Mouse (Mus musculus) stomach, postnatal 0 days (tissue): ENCODE measurements around the gene Rnf43. TPM values are rescaled to one million over a fixed set of nuclear protein-coding genes. Genes with fewer than 3 reads are reported as not detected.

Source experiments
- ATAC-seq: fragments of 200-750 bp; cut with Nextera tagmentation; 2 replicates; pipeline ENCODE4 v1.8.0; 2017; ENCODE audit not compliant: low FRiP score, low TSS enrichment
- DNase-seq: peaks from one replicate; pipeline ENCODE4 v3.0.0-alpha.2; 2016; ENCODE audit warnings: low spot score
- H3K27ac ChIP-seq: fragments of 300-500 bp; sonication (generic); replicated peaks from 2 replicates; pipeline ENCODE4 v1.5.1; 2014; ENCODE audit warnings: mild to moderate bottlenecking, control low read depth
- H3K27me3 ChIP-seq: fragments of 300-500 bp; sonication (generic); 2 replicates; pipeline ENCODE4 v1.6.1; 2014; ENCODE audit warnings: low read length; ENCODE audit not compliant: control insufficient read depth, insufficient read depth
- H3K36me3 ChIP-seq: fragments of 300-500 bp; sonication (generic); 2 replicates; pipeline ENCODE4 v1.6.1; 2014; ENCODE audit warnings: low read length, mixed read lengths; ENCODE audit not compliant: control insufficient read depth, insufficient read depth
- H3K4me1 ChIP-seq: fragments of 300-500 bp; sonication (generic); replicated peaks from 2 replicates; pipeline ENCODE4 v1.6.1; 2014; ENCODE audit warnings: antibody characterized with exemption; ENCODE audit not compliant: control insufficient read depth, insufficient read depth
- H3K4me2 ChIP-seq: fragments of 300-500 bp; sonication (generic); replicated peaks from 2 replicates; pipeline ENCODE4 v1.6.1; 2014; ENCODE audit warnings: low read depth, mild to moderate bottlenecking, control low read depth, moderate library complexity
- H3K4me3 ChIP-seq: fragments of 300-500 bp; sonication (generic); 2 replicates; pipeline ENCODE4 v1.5.1; 2014; ENCODE audit warnings: low read depth, low read length, control low read depth
- H3K9ac ChIP-seq: fragments of 300-500 bp; sonication (generic); 2 replicates; pipeline ENCODE4 v1.6.1; 2014; ENCODE audit warnings: mild to moderate bottlenecking, low read length, control low read depth, mixed read lengths
- H3K9me3 ChIP-seq: fragments of 300-500 bp; sonication (generic); 2 replicates; pipeline ENCODE4 v1.6.1; 2016; ENCODE audit warnings: low read length; ENCODE audit not compliant: control insufficient read depth
- CTCF ChIP-seq: IDR thresholded peaks from 2 replicates; pipeline ENCODE4 v1.5.1; 2016; ENCODE audit warnings: antibody characterized with exemption, low read depth, mild to moderate bottlenecking, moderate library complexity
- EP300 ChIP-seq: optimal IDR thresholded peaks from 2 replicates; pipeline ENCODE3; 2016; ENCODE audit warnings: antibody characterized with exemption
- WGBS: fragments of 180-500 bp; shearing (Covaris S2); extraction: QIAGEN DNeasy Blood & Tissue Kit; methylation state at CpG from one replicate; pipeline ENCODE4 v1.1.7; 2014; 5-methylcytosine and 5-hydroxymethylcytosine counted together
- polyA plus RNA-seq: library from polyadenylated mRNA; unstranded; fragments of >200 nt; fragmentation: Nextera tagmentation; extraction: Ambion mirVana; gene quantifications from 2 replicates; pipeline ENCODE4 v1.2.1, GENCODE M21; 2015

Rnf43 gene
- polyA plus RNA-seq, 1 experiment from 2014 or later: 6.6 TPM

DNA sequence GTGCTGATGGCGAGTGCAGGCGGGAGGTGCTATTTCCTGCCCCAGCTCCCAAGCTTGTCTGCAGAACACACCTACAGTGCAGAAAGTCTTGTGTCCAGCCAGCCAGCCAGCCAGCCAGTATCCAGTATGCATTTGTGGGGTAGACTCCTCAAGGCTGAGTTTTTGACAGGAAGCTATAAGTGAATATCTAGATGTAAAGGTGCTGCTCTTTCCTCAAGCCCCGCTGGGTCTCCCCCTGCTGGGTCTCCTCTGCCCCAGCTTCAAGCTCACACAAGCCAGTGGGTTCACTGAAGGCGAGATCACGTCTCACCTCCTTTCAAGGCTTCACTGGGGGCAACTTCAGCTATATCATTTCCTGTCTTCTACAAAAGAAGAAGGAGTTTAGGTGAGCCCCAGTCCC, 71.8 kb downstream of the Rnf43 start:
- Histone ChIP-seq H3K4me1 (no peaks in the 10 kb centered on the region; the same call in 1 of the 2 replicates), H3K36me3 (0 out of 2 replicates have a peak, but pooled peaks cover 2% of the 10 kb centered on the region), H3K4me3 (no peak overlapping the region), H3K9me3 (no peaks in the 10 kb centered on the region), H3K9ac (no peak overlapping the region), H3K27ac (no peak overlapping the region), H3K27me3 (no peaks in the 10 kb centered on the region), H3K4me2 (no peak overlapping the region)
- no peak for TF ChIP-seq CTCF
- no peak for TF ChIP-seq EP300
- 65% methylated on average over 5 of the region's 5 CpGs for WGBS
- ATAC-seq (no peak), DNase-seq (no peak)

DNA sequence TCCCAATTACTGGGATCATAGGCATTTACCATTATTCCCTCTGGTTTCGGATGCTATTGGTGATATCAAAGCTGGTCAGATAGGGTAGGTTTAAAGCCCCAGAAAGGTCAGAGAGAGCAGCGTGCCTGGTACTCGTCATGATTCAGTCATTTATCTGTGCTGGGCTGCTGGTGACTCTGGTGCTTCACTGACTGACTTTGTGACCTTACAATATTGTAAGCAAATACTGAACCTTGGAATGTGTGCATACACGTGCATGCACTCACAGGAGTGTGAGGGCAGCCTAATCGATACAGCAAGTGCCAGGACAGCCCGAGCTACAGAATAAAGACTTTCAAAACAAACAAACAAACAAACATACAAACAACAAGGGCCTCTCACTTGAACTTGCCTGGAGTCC, 73.2 kb downstream of the Rnf43 start:
- Histone ChIP-seq H3K36me3 (0 out of 2 replicates have a peak, but pooled peaks cover 2% of the 10 kb centered on the region), H3K27ac (no peak overlapping the region), H3K9ac (no peak overlapping the region), H3K4me2 (no peak overlapping the region), H3K4me3 (no peak overlapping the region), H3K4me1 (no peaks in the 10 kb centered on the region; the same call in 1 of the 2 replicates), H3K27me3 (no peaks in the 10 kb centered on the region), H3K9me3 (no peaks in the 10 kb centered on the region)
- ATAC-seq: no peak
- TF ChIP-seq EP300 (no peak), CTCF (no peak)
- no peak for DNase-seq
- WGBS: 55% methylated on average over 6 of the region's 6 CpGs

DNA sequence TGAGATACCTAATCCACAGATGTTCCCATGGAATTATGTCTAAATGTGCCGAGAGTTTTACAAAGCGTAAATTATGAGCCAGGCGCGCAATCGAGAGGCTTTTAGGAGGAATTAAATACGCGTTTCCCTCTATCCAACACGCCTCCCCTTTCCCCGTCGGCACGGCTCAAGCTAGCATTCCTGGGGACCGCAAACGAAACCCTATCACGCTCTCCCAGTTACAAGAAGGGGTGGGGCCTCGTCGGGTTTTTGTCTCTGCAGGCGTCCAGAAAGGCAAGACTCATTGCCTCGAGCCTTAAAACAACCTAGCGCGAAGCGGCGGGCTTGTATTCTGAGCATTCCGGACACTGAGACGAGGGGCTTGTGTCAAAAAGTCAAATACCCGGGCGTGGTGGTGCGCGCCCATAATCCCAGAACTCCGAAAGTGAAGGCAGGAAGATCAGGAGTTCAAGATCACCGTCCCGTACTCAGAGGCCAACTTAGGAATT, 74.2 kb downstream of the Rnf43 start:
- Histone ChIP-seq H3K27ac (peak overlapping the region; percentile 91), H3K9ac (peak overlapping the region; percentile 69), H3K4me3 (peak overlapping the region; percentile 78), H3K36me3 (0 out of 2 replicates have a peak, but pooled peaks cover 2% of the 10 kb centered on the region), H3K9me3 (no peaks in the 10 kb centered on the region), H3K4me2 (peak overlapping the region; percentile 88), H3K27me3 (no peaks in the 10 kb centered on the region), H3K4me1 (no peaks in the 10 kb centered on the region; the same call in 1 of the 2 replicates)
- WGBS: under 1% methylated on average over 31 of the region's 31 CpGs
- peak; percentile 78 for DNase-seq
- peak; percentile 75 for ATAC-seq
- TF ChIP-seq EP300 (no peak), CTCF (no peak)

DNA sequence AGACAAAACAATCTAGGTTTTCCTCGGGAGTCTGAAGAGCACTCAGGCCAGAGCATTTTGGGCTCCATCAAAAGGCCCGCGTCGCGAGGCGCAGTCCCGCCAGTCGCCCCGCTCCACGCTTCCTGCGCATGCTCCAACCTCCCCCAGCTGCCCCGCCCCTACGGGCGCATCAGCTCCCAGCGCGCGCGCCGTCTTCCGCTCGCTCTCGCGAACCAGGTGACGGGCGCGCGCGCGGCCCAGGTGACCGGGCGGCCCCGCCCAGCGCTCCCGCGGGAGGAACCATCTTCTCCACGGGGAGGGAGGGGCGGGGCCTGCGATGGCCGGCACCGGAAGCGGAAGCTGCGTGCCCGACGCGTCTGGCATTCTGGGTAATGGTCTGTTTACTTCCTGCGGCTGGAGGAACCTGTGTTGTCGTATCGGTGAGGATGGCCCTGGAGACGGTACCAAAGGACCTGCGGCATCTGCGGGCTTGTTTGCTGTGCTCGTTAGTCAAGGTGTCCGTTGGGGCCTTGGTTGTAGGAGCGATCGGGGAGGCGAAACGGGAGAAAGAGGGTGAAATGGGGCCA, 74.7 kb downstream of the Rnf43 start, which contains the start of gene Supt4a:
Gene Supt4a, plus strand, starts transcription at position 378 of the 566 bp plus-strand sequence.
- no peaks in the 10 kb centered on the region for H3K9me3 ChIP-seq
- peak within 1 kb of the TSS; percentile 91 for H3K27ac ChIP-seq
- peak within 1 kb of the TSS; percentile 78 for H3K4me3 ChIP-seq
- no peaks in the 10 kb centered on the region; the same call in 1 of the 2 replicates for H3K4me1 ChIP-seq
- H3K36me3 ChIP-seq: 0 out of 2 replicates have a peak, but pooled peaks cover 2% of the 10 kb centered on the region
- TF ChIP-seq EP300 (no peak), CTCF (no peak)
- no peaks in the 10 kb centered on the region for H3K27me3 ChIP-seq
- H3K9ac ChIP-seq: peak within 1 kb of the TSS; percentile 87
- H3K4me2 ChIP-seq: peak within 1 kb of the TSS; percentile 88
- ATAC-seq (peak; percentile 95), DNase-seq (peak; percentile 98)
- WGBS: under 1% methylated on average over 47 of the region's 57 CpGs

DNA sequence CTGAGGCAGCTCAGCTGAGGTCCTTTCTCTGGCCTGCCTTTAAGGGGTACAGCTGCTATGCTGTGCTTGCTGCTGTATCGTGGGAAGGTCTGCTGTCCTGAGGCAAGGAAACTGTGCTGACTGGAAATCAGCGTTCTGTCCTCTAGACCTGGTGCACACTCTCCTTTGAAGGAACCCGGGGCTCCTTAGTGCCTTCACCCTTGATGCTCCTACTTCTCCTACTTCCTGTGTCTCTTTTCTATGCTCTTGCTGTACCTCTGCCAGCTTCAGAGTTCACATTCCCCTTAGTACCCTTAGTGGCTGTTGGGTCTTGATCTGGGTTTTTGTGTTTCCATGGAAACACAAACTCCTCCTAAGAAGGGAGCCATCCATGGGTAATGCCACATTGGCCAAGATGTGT, 81.2 kb downstream of the Rnf43 start:
- no peak for ATAC-seq
- Histone ChIP-seq H3K9me3 (no peaks in the 10 kb centered on the region), H3K27ac (no peak overlapping the region), H3K9ac (no peak overlapping the region), H3K36me3 (peaks cover 9% of the 10 kb centered on the region), H3K4me2 (no peak overlapping the region), H3K4me1 (no peaks in the 10 kb centered on the region), H3K4me3 (no peak overlapping the region), H3K27me3 (no peaks in the 10 kb centered on the region)
- no peak for TF ChIP-seq EP300
- TF ChIP-seq CTCF: no peak
- WGBS: 91% methylated on average over 3 of the region's 3 CpGs
- no peak for DNase-seq

DNA sequence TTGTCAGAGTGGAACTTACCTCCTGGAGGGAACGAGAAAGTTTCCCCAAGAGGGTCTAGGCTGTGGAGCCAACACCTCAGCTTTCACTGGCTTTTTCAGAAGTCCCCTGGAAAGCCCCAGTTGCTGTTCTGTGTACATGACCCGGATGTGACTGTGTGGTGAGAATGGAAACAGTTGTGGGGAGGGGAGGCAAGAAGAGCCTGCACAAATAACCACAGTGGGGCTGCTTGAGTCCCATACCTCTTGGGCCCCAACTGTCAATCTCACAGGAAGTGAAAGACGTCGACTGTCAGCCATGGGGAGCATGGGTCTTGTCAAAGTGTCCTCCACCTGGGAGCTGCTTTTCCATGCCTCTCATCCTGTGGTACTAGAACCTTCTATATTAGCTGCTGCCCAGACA, 82.4 kb downstream of the Rnf43 start:
- WGBS: 75% methylated on average over 4 of the region's 4 CpGs
- no peak for DNase-seq

More for the DNA sequence above, 82.4 kb downstream of the Rnf43 start:
- no peak overlapping the region for H3K4me3 ChIP-seq
- no peaks in the 10 kb centered on the region for H3K9me3 ChIP-seq
- H3K9ac ChIP-seq: no peak overlapping the region
- H3K27me3 ChIP-seq: no peaks in the 10 kb centered on the region
- H3K4me1 ChIP-seq: no peaks in the 10 kb centered on the region
- H3K4me2 ChIP-seq: no peak overlapping the region
- no peak for ATAC-seq
- no peak overlapping the region for H3K27ac ChIP-seq
- peaks cover 9% of the 10 kb centered on the region for H3K36me3 ChIP-seq
- TF ChIP-seq EP300 (no peak), CTCF (no peak)
